Mouse (Mus musculus): ENCODE measurements around the gene Knstrn.

Knstrn gene

GRCm38 (mm10) chr2:118899981-118900825 is 86.4 kb downstream of the Knstrn start, which contains the start of gene Bahd1:
TSS of gene Bahd1 (plus strand) at chr2:118900377.
- no peak for DNase-seq (ENCODE audit: low read depth, low spot score)

GRCm38 (mm10) chr2:118900826-118901140 is 87.0 kb downstream of the Knstrn start:
- no peak for DNase-seq (ENCODE audit: low read depth, low spot score)

GRCm38 (mm10) chr2:118901175-118902031 is 87.6 kb downstream of the Knstrn start:
- DNase-seq (ENCODE audit: low read depth, low spot score), result peak; percentile 85

GRCm38 (mm10) chr2:118902051-118903025 is 88.5 kb downstream of the Knstrn start:
- no peak for DNase-seq (ENCODE audit: low read depth, low spot score)

GRCm38 (mm10) chr2:118903333-118903741 is 89.5 kb downstream of the Knstrn start:
- no peak for DNase-seq (ENCODE audit: low read depth, low spot score)
